Mouse (Mus musculus): ENCODE measurements around the gene Ucn. TPM values are rescaled to one million over a fixed set of nuclear protein-coding genes. Genes with fewer than 3 reads are reported as not detected.

The Ucn gene
- polyA plus RNA-seq (2012) = not detected in 2 replicates

- Histone ChIP-seq H3K4me1 (ENCODE audit: control insufficient read depth) (peaks cover 3% of the 10 kb centered on the region; the same call in 1 of the 2 replicates), H3K9me3 (ENCODE audit: control insufficient read depth, low read length) (peaks cover 9% of the 10 kb centered on the region; the same call in 1 of the 2 replicates), H3K27me3 (ENCODE audit: control insufficient read depth) (peaks cover 66% of the 10 kb centered on the region), H3K4me3 (replicated peaks) (no peak within 1 kb of the TSS), H3K36me3 (ENCODE audit: control insufficient read depth) (peaks cover 7% of the 10 kb centered on the region)
- TF ChIP-seq GATA1 (IDR thresholded peaks at IDR 0.05; ENCODE audit: low read length) (no peak), TAL1 (IDR thresholded peaks at IDR 0.05; ENCODE audit: low read length) (no peak)
Measured at GRCm38 (mm10) chr5:31138241-31138967, at the start of gene Ucn. Ucn (minus strand) TSS chr5:31138829.

- TF ChIP-seq TAL1 (IDR thresholded peaks at IDR 0.05; ENCODE audit: low read length) (peak; percentile 26; the same call in 1 of the 3 replicates), GATA1 (IDR thresholded peaks at IDR 0.05; ENCODE audit: low read length) (no peak)
- no peak overlapping the region for H3K4me3 ChIP-seq (replicated peaks)
- peaks cover 52% of the 10 kb centered on the region for H3K4me1 ChIP-seq (ENCODE audit: control insufficient read depth)
- H3K36me3 ChIP-seq (ENCODE audit: control insufficient read depth) = peaks cover 31% of the 10 kb centered on the region
- H3K27me3 ChIP-seq (ENCODE audit: control insufficient read depth) = no peaks in the 10 kb centered on the region
- no peaks in the 10 kb centered on the region for H3K9me3 ChIP-seq (ENCODE audit: control insufficient read depth, low read length)
Measured at GRCm38 (mm10) chr5:31183678-31184077, 45.0 kb upstream of the Ucn start.

- Histone ChIP-seq H3K4me1 (ENCODE audit: control insufficient read depth) (peaks cover 71% of the 10 kb centered on the region), H3K27me3 (ENCODE audit: control insufficient read depth) (no peaks in the 10 kb centered on the region), H3K36me3 (ENCODE audit: control insufficient read depth) (peaks cover 23% of the 10 kb centered on the region), H3K4me3 (replicated peaks) (peak overlapping the region; percentile 79), H3K9me3 (ENCODE audit: control insufficient read depth, low read length) (no peaks in the 10 kb centered on the region)
- TF ChIP-seq GATA1 (IDR thresholded peaks at IDR 0.05; ENCODE audit: low read length) (no peak), TAL1 (IDR thresholded peaks at IDR 0.05; ENCODE audit: low read length) (no peak)
Measured at GRCm38 (mm10) chr5:31181183-31181770, 42.6 kb upstream of the Ucn start.

DNA sequence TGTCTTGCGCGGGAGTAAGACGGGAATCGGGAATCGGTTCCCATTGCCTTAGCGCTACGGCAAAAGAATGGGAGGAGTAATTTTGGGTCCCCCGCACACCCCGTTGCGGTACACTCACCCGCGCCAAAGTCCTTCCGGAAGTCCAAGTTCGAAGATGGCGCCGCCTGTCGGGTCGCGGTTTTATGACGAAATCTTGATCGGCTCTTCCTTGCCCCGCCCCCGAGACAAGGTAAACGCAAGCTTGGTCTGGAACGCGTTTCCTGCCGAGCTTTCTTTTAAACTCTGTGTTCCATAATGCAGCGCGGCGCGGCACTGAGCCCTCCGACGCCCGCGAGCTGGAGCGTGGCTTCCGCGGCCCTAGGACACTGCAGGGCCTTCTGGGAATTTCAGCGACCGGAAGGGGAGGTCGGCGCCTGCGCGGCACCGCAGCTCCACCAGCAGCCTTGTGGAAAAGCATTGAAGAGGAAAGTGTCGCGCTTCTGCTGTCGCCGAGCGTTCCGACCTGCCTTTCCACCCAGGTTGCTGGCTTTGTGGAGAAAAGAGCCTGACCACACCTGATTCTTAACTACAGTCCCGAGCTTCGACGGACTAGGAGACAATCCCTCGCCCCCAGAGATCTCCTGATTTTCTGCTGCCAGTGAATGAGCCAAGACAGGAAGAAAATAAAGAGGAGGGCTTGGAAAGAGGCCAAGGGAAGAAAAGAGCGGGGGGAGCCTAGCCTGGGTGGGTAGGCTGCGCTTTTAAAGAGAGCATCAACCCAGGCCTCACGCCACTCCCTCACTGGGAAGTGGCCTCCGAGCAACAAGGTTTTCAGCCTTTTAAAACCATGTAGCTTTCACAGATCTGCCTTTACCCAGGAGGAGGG lies 41.4 kb upstream of the Ucn start, which contains the start of the genes Gm29609 and Gtf3c2:
Gene Gm29609 (minus strand): TSS at position 146 of the 865 bp plus-strand sequence.
Gene Gtf3c2 (minus strand): TSS at position 379 of the 865 bp plus-strand sequence.
- Histone ChIP-seq H3K27me3 (ENCODE audit: control insufficient read depth) (no peaks in the 10 kb centered on the region), H3K4me3 (replicated peaks) (peak within 1 kb of the TSS; percentile 79), H3K4me1 (ENCODE audit: control insufficient read depth) (peaks cover 66% of the 10 kb centered on the region), H3K36me3 (ENCODE audit: control insufficient read depth) (peaks cover 27% of the 10 kb centered on the region), H3K9me3 (ENCODE audit: control insufficient read depth, low read length) (no peaks in the 10 kb centered on the region)
- no peak for TF ChIP-seq TAL1 (IDR thresholded peaks at IDR 0.05; ENCODE audit: low read length)
- TF ChIP-seq GATA1 (IDR thresholded peaks at IDR 0.05; ENCODE audit: low read length) = no peak

- Histone ChIP-seq H3K27me3 (ENCODE audit: control insufficient read depth) (no peaks in the 10 kb centered on the region), H3K4me3 (replicated peaks) (peak overlapping the region; percentile 79), H3K9me3 (ENCODE audit: control insufficient read depth, low read length) (no peaks in the 10 kb centered on the region), H3K4me1 (ENCODE audit: control insufficient read depth) (peaks cover 60% of the 10 kb centered on the region), H3K36me3 (ENCODE audit: control insufficient read depth) (peaks cover 33% of the 10 kb centered on the region)
- TF ChIP-seq GATA1 (IDR thresholded peaks at IDR 0.05; ENCODE audit: low read length) (no peak), TAL1 (IDR thresholded peaks at IDR 0.05; ENCODE audit: low read length) (no peak)
Measured at GRCm38 (mm10) chr5:31179301-31179765, 40.7 kb upstream of the Ucn start.

DNA sequence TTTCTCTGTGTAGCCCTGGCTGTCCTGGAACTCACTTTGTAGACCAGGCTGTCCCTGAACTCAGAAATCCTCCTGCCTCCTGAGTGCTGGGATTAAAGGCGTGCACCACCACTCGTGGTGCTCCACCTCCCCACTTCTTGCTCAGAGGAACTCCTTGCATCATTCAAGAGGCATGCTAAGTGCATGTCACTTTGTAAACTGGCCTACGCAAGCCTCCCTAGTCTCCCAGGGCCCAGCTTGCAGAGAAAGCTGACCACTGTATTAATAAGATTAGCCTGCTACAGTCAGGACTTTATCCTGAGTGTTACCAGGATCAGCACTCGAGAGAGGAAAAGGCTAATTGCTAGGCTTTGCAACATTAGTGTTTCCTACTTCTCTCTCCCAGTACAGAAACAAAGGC lies 30.0 kb upstream of the Ucn start:
- no peaks in the 10 kb centered on the region for H3K9me3 ChIP-seq (ENCODE audit: control insufficient read depth, low read length)

GRCm38 (mm10) chr5:31164878-31165277 lies 26.2 kb upstream of the Ucn start:
- TF ChIP-seq GATA1 (IDR thresholded peaks at IDR 0.05; ENCODE audit: low read length) = no peak
- no peak for TF ChIP-seq TAL1 (IDR thresholded peaks at IDR 0.05; ENCODE audit: low read length)
- H3K36me3 ChIP-seq (ENCODE audit: control insufficient read depth) = peaks cover 99% of the 10 kb centered on the region

More for the DNA sequence above, 30.0 kb upstream of the Ucn start:
- Histone ChIP-seq H3K4me3 (replicated peaks) (no peak overlapping the region), H3K36me3 (ENCODE audit: control insufficient read depth) (peaks cover 97% of the 10 kb centered on the region), H3K27me3 (ENCODE audit: control insufficient read depth) (no peaks in the 10 kb centered on the region), H3K4me1 (ENCODE audit: control insufficient read depth) (peaks cover 19% of the 10 kb centered on the region)
- no peak for TF ChIP-seq TAL1 (IDR thresholded peaks at IDR 0.05; ENCODE audit: low read length)
- no peak for TF ChIP-seq GATA1 (IDR thresholded peaks at IDR 0.05; ENCODE audit: low read length)

DNA sequence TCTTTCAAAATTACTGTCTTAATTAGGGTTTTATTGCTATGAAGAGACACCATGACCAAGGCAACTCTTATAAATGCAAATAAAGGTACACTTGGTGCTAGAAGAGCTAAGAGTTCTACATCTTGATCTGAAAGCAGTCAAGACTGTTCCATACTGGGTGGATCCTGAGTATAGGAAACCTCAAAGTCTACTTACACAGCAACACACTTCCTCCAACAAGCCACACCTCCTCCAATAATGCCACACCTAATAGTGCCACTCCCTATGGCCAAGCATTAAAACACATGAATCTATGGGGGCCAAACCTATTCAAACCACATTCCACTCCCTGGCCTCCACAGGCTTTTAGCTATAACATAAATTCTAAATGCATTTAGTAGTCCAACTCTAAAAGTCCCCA lies 23.8 kb upstream of the Ucn start:
- H3K4me1 ChIP-seq (ENCODE audit: control insufficient read depth) = peaks cover 31% of the 10 kb centered on the region
- H3K27me3 ChIP-seq (ENCODE audit: control insufficient read depth) = no peaks in the 10 kb centered on the region
- no peak for TF ChIP-seq TAL1 (IDR thresholded peaks at IDR 0.05; ENCODE audit: low read length)
- TF ChIP-seq GATA1 (IDR thresholded peaks at IDR 0.05; ENCODE audit: low read length) = no peak

More at GRCm38 (mm10) chr5:31164878-31165277, 26.2 kb upstream of the Ucn start:
- Histone ChIP-seq H3K4me1 (ENCODE audit: control insufficient read depth) (peaks cover 31% of the 10 kb centered on the region), H3K27me3 (ENCODE audit: control insufficient read depth) (no peaks in the 10 kb centered on the region), H3K9me3 (ENCODE audit: control insufficient read depth, low read length) (no peaks in the 10 kb centered on the region), H3K4me3 (replicated peaks) (no peak overlapping the region)

More for the DNA sequence above, 23.8 kb upstream of the Ucn start:
- Histone ChIP-seq H3K9me3 (ENCODE audit: control insufficient read depth, low read length) (no peaks in the 10 kb centered on the region), H3K4me3 (replicated peaks) (no peak overlapping the region), H3K36me3 (ENCODE audit: control insufficient read depth) (peaks cover 99% of the 10 kb centered on the region)
